Mouse (Mus musculus) hindlimb bud, embryonic 11.5 days (tissue): ENCODE data around the gene Gnao1.

Experiments used
- DNase-seq: peaks from one replicate; pipeline ENCODE4 v3.0.0-alpha.2; 2012; ENCODE audit warnings: low read depth, low spot score; ENCODE audit errors: extremely low spot score

Gene Gnao1

GRCm38 (mm10) chr8:93984731-93985130 is 175.0 kb downstream of the Gnao1 start:
- no peak for DNase-seq

GRCm38 (mm10) chr8:93989739-93990138 is 180.0 kb downstream of the Gnao1 start:
- no peak for DNase-seq

GRCm38 (mm10) chr8:93998961-93999360 is 189.2 kb downstream of the Gnao1 start:
- DNase-seq = no peak

- no peak for DNase-seq
Measured at GRCm38 (mm10) chr8:94004139-94004538, 194.4 kb downstream of the Gnao1 start.

- no peak for DNase-seq
Measured at GRCm38 (mm10) chr8:94009243-94009845, 199.6 kb downstream of the Gnao1 start.

- DNase-seq = no peak
Measured at GRCm38 (mm10) chr8:94010101-94010705, 200.4 kb downstream of the Gnao1 start.

GRCm38 (mm10) chr8:94011076-94012012 is 201.6 kb downstream of the Gnao1 start:
- no peak for DNase-seq

- DNase-seq = no peak
Measured at GRCm38 (mm10) chr8:94012013-94012951, 202.5 kb downstream of the Gnao1 start, which contains the start of gene Amfr. Gene Amfr, minus strand, starts transcription at chr8:94012842.

GRCm38 (mm10) chr8:94013026-94013612 is 203.4 kb downstream of the Gnao1 start:
- DNase-seq = no peak
